Mouse (Mus musculus): ENCODE measurements around the gene Olfr1016. TPM values are rescaled to one million over a fixed set of nuclear protein-coding genes. Genes with fewer than 3 reads are reported as not detected.

Olfr1016 gene
- polyA plus RNA-seq, 1 experiment from 2014 or later: not detected

GRCm38 (mm10) chr2:85753822-85754221, 48.5 kb downstream of the Olfr1016 start:
- no peak overlapping the region for H3K4me2 ChIP-seq (replicated peaks; ENCODE audit: low read depth, low read length)
- no peaks in the 10 kb centered on the region for H3K4me1 ChIP-seq (ENCODE audit: insufficient read depth, low read length)
- no peak overlapping the region for H3K4me3 ChIP-seq (ENCODE audit: low read length)
- ATAC-seq (ENCODE audit: low FRiP score, low TSS enrichment): no peak
- WGBS: 83% methylated on average over 4 of the region's 4 CpGs
- H3K9me3 ChIP-seq (ENCODE audit: low read length): no peaks in the 10 kb centered on the region
- H3K36me3 ChIP-seq (ENCODE audit: insufficient read depth, low read length): no peaks in the 10 kb centered on the region
- H3K27ac ChIP-seq (ENCODE audit: low read length): no peak overlapping the region
- no peak overlapping the region for H3K9ac ChIP-seq (replicated peaks; ENCODE audit: low read length)
- H3K27me3 ChIP-seq (ENCODE audit: insufficient read depth, low read length): no peaks in the 10 kb centered on the region

Other genes starting within 250 kb of the Olfr1016 start
- gene Olfr996, start 223.3 kb downstream of the Olfr1016 start, polyA plus RNA-seq (2015; fragmentation: Nextera tagmentation; extraction: Ambion mirVana): not detected in 2 replicates
- gene Olfr998, start 213.6 kb downstream of the Olfr1016 start, polyA plus RNA-seq (2015; fragmentation: Nextera tagmentation; extraction: Ambion mirVana): not detected in 2 replicates
- gene Olfr1000, start 190.6 kb downstream of the Olfr1016 start, polyA plus RNA-seq (2015; fragmentation: Nextera tagmentation; extraction: Ambion mirVana): not detected in 2 replicates
- not detected in 2 replicates for gene Olfr1002, start 151.8 kb downstream of the Olfr1016 start, polyA plus RNA-seq (2015; fragmentation: Nextera tagmentation; extraction: Ambion mirVana)
- gene Olfr154, start 138.1 kb downstream of the Olfr1016 start, polyA plus RNA-seq (2015; fragmentation: Nextera tagmentation; extraction: Ambion mirVana): not detected in 2 replicates
- gene Olfr1006, start 123.8 kb downstream of the Olfr1016 start, polyA plus RNA-seq (2015; fragmentation: Nextera tagmentation; extraction: Ambion mirVana): not detected in 2 replicates
- gene Olfr1008, start 113.1 kb downstream of the Olfr1016 start, polyA plus RNA-seq (2015; fragmentation: Nextera tagmentation; extraction: Ambion mirVana): not detected in 2 replicates
- not detected in 2 replicates for gene Olfr1009, start 87.1 kb downstream of the Olfr1016 start, polyA plus RNA-seq (2015; fragmentation: Nextera tagmentation; extraction: Ambion mirVana)
- not detected in 2 replicates for gene Olfr1012, start 39.8 kb downstream of the Olfr1016 start, polyA plus RNA-seq (2015; fragmentation: Nextera tagmentation; extraction: Ambion mirVana)
- gene Olfr1013, start 35.4 kb downstream of the Olfr1016 start, polyA plus RNA-seq (2015; fragmentation: Nextera tagmentation; extraction: Ambion mirVana): not detected in 2 replicates
- not detected in 2 replicates for gene Olfr1014, start 29.8 kb downstream of the Olfr1016 start, polyA plus RNA-seq (2015; fragmentation: Nextera tagmentation; extraction: Ambion mirVana)
- gene Olfr1015, start 20.5 kb downstream of the Olfr1016 start, polyA plus RNA-seq (2015; fragmentation: Nextera tagmentation; extraction: Ambion mirVana): not detected in 2 replicates
- gene Olfr1018, start 15.9 kb upstream of the Olfr1016 start, polyA plus RNA-seq (2015; fragmentation: Nextera tagmentation; extraction: Ambion mirVana): not detected in 2 replicates
- not detected in 2 replicates for gene Olfr1019, start 42.9 kb upstream of the Olfr1016 start, polyA plus RNA-seq (2015; fragmentation: Nextera tagmentation; extraction: Ambion mirVana)
- gene Olfr1020, start 44.5 kb upstream of the Olfr1016 start, polyA plus RNA-seq (2015; fragmentation: Nextera tagmentation; extraction: Ambion mirVana): not detected in 2 replicates
- not detected in 2 replicates for gene Olfr1022, start 66.0 kb upstream of the Olfr1016 start, polyA plus RNA-seq (2015; fragmentation: Nextera tagmentation; extraction: Ambion mirVana)
- not detected in 2 replicates for gene Olfr1023, start 83.1 kb upstream of the Olfr1016 start, polyA plus RNA-seq (2015; fragmentation: Nextera tagmentation; extraction: Ambion mirVana)
- gene Olfr1024, start 102.5 kb upstream of the Olfr1016 start, polyA plus RNA-seq (2015; fragmentation: Nextera tagmentation; extraction: Ambion mirVana): not detected in 2 replicates
- not detected in 2 replicates for gene Olfr1025-ps1, start 112.6 kb upstream of the Olfr1016 start, polyA plus RNA-seq (2015; fragmentation: Nextera tagmentation; extraction: Ambion mirVana)
- not detected in 2 replicates for gene Olfr1026, start 119.0 kb upstream of the Olfr1016 start, polyA plus RNA-seq (2015; fragmentation: Nextera tagmentation; extraction: Ambion mirVana)
- gene Olfr1028, start 147.9 kb upstream of the Olfr1016 start, polyA plus RNA-seq (2015; fragmentation: Nextera tagmentation; extraction: Ambion mirVana): not detected in 2 replicates
- gene Olfr1029, start 171.4 kb upstream of the Olfr1016 start, polyA plus RNA-seq (2015; fragmentation: Nextera tagmentation; extraction: Ambion mirVana): not detected in 2 replicates
- not detected in 2 replicates for gene Olfr1030, start 176.7 kb upstream of the Olfr1016 start, polyA plus RNA-seq (2015; fragmentation: Nextera tagmentation; extraction: Ambion mirVana)
- gene Olfr1031, start 187.8 kb upstream of the Olfr1016 start, polyA plus RNA-seq (2015; fragmentation: Nextera tagmentation; extraction: Ambion mirVana): not detected in 2 replicates
- not detected in 2 replicates for gene Olfr1032, start 203.0 kb upstream of the Olfr1016 start, polyA plus RNA-seq (2015; fragmentation: Nextera tagmentation; extraction: Ambion mirVana)
- gene Olfr1033, start 218.1 kb upstream of the Olfr1016 start, polyA plus RNA-seq (2015; fragmentation: Nextera tagmentation; extraction: Ambion mirVana): 3.1 and 4.9 TPM in 2 replicates
- 0.04 and 0.05 TPM in 2 replicates for gene Olfr1034, start 243.3 kb upstream of the Olfr1016 start, polyA plus RNA-seq (2015; fragmentation: Nextera tagmentation; extraction: Ambion mirVana)

All from kidney, embryonic 16.5 days (tissue).